Mouse (Mus musculus): Measurements from ENCODE around the gene Cdr2. TPM values are rescaled to one million over a fixed set of nuclear protein-coding genes. Genes with fewer than 3 reads are reported as not detected.

Gene Cdr2
- polyA plus RNA-seq, 1 experiment, result 15.8 TPM

- Histone ChIP-seq H3K4me1 (ENCODE audit: control insufficient read depth, insufficient read depth, low read length) (no peaks in the 10 kb centered on the region), H3K4me3 (replicated peaks; ENCODE audit: extremely low read depth, low read depth, low read length) (no peak overlapping the region)
- no peak for DNase-seq
- WGBS, result 86% methylated on average over 1 of the region's 1 CpGs
- TF ChIP-seq POLR2A (IDR thresholded peaks at IDR 0.05; ENCODE audit: borderline replicate concordance, extremely low read depth, low read depth, low read length) (no peak), CTCF (IDR thresholded peaks at IDR 0.05; ENCODE audit: insufficient read depth, low read length) (no peak)
Observed at GRCm38 (mm10) chr7:120942506-120942905, 39.6 kb downstream of the Cdr2 start.

- 93% methylated on average over 6 of the region's 6 CpGs for WGBS
- Histone ChIP-seq H3K4me1 (ENCODE audit: control insufficient read depth, insufficient read depth, low read length) (no peaks in the 10 kb centered on the region), H3K4me3 (replicated peaks; ENCODE audit: extremely low read depth, low read depth, low read length) (no peak overlapping the region)
- no peak for TF ChIP-seq CTCF (IDR thresholded peaks at IDR 0.05; ENCODE audit: insufficient read depth, low read length)
- TF ChIP-seq POLR2A (IDR thresholded peaks at IDR 0.05; ENCODE audit: borderline replicate concordance, extremely low read depth, low read depth, low read length), result no peak
- no peak for DNase-seq
Observed at GRCm38 (mm10) chr7:120941214-120941613, 40.9 kb downstream of the Cdr2 start.

- WGBS, result 92% methylated on average over 12 of the region's 12 CpGs
- DNase-seq, result no peak
- Histone ChIP-seq H3K4me3 (replicated peaks; ENCODE audit: extremely low read depth, low read depth, low read length) (no peak overlapping the region), H3K4me1 (ENCODE audit: control insufficient read depth, insufficient read depth, low read length) (no peaks in the 10 kb centered on the region)
- TF ChIP-seq CTCF (IDR thresholded peaks at IDR 0.05; ENCODE audit: insufficient read depth, low read length) (no peak), POLR2A (IDR thresholded peaks at IDR 0.05; ENCODE audit: borderline replicate concordance, extremely low read depth, low read depth, low read length) (no peak)
Observed at GRCm38 (mm10) chr7:120940343-120940742, 41.8 kb downstream of the Cdr2 start.

GRCm38 (mm10) chr7:120938206-120938605 lies 43.9 kb downstream of the Cdr2 start:
- no peak for DNase-seq

GRCm38 (mm10) chr7:120936522-120936921 lies 45.6 kb downstream of the Cdr2 start:
- WGBS, result 85% methylated on average over 4 of the region's 4 CpGs
- no peaks in the 10 kb centered on the region for H3K4me1 ChIP-seq (ENCODE audit: control insufficient read depth, insufficient read depth, low read length)
- no peak for TF ChIP-seq POLR2A (IDR thresholded peaks at IDR 0.05; ENCODE audit: borderline replicate concordance, extremely low read depth, low read depth, low read length)
- TF ChIP-seq CTCF (IDR thresholded peaks at IDR 0.05; ENCODE audit: insufficient read depth, low read length), result no peak

More at GRCm38 (mm10) chr7:120938206-120938605, 43.9 kb downstream of the Cdr2 start:
- no peak overlapping the region for H3K4me3 ChIP-seq (replicated peaks; ENCODE audit: extremely low read depth, low read depth, low read length)
- no peak for TF ChIP-seq POLR2A (IDR thresholded peaks at IDR 0.05; ENCODE audit: borderline replicate concordance, extremely low read depth, low read depth, low read length)
- TF ChIP-seq CTCF (IDR thresholded peaks at IDR 0.05; ENCODE audit: insufficient read depth, low read length), result no peak
- 70% methylated on average over 9 of the region's 9 CpGs for WGBS
- no peaks in the 10 kb centered on the region for H3K4me1 ChIP-seq (ENCODE audit: control insufficient read depth, insufficient read depth, low read length)

GRCm38 (mm10) chr7:120934716-120935115 lies 47.4 kb downstream of the Cdr2 start:
- peak; percentile 48 for DNase-seq
- Histone ChIP-seq H3K4me3 (replicated peaks; ENCODE audit: extremely low read depth, low read depth, low read length) (no peak overlapping the region), H3K4me1 (ENCODE audit: control insufficient read depth, insufficient read depth, low read length) (no peaks in the 10 kb centered on the region)
- TF ChIP-seq POLR2A (IDR thresholded peaks at IDR 0.05; ENCODE audit: borderline replicate concordance, extremely low read depth, low read depth, low read length) (no peak), CTCF (IDR thresholded peaks at IDR 0.05; ENCODE audit: insufficient read depth, low read length) (peak; percentile 81)
- 30% methylated on average over 5 of the region's 5 CpGs for WGBS

More at GRCm38 (mm10) chr7:120936522-120936921, 45.6 kb downstream of the Cdr2 start:
- no peak for DNase-seq
- no peak overlapping the region for H3K4me3 ChIP-seq (replicated peaks; ENCODE audit: extremely low read depth, low read depth, low read length)

- 84% methylated on average over 5 of the region's 5 CpGs for WGBS
- TF ChIP-seq CTCF (IDR thresholded peaks at IDR 0.05; ENCODE audit: insufficient read depth, low read length) (no peak), POLR2A (IDR thresholded peaks at IDR 0.05; ENCODE audit: borderline replicate concordance, extremely low read depth, low read depth, low read length) (no peak)
- Histone ChIP-seq H3K4me3 (replicated peaks; ENCODE audit: extremely low read depth, low read depth, low read length) (no peak overlapping the region), H3K4me1 (ENCODE audit: control insufficient read depth, insufficient read depth, low read length) (no peaks in the 10 kb centered on the region)
- no peak for DNase-seq
Observed at GRCm38 (mm10) chr7:120933680-120934195, 48.4 kb downstream of the Cdr2 start.

GRCm38 (mm10) chr7:120933110-120933509 lies 49.0 kb downstream of the Cdr2 start:
- DNase-seq, result no peak
- 95% methylated on average over 7 of the region's 7 CpGs for WGBS
- Histone ChIP-seq H3K4me3 (replicated peaks; ENCODE audit: extremely low read depth, low read depth, low read length) (no peak overlapping the region), H3K4me1 (ENCODE audit: control insufficient read depth, insufficient read depth, low read length) (no peaks in the 10 kb centered on the region)
- TF ChIP-seq POLR2A (IDR thresholded peaks at IDR 0.05; ENCODE audit: borderline replicate concordance, extremely low read depth, low read depth, low read length) (no peak), CTCF (IDR thresholded peaks at IDR 0.05; ENCODE audit: insufficient read depth, low read length) (no peak)

- DNase-seq, result peak; percentile 36
- peak overlapping the region; percentile 80 for H3K4me3 ChIP-seq (replicated peaks; ENCODE audit: extremely low read depth, low read depth, low read length)
- H3K4me1 ChIP-seq (ENCODE audit: control insufficient read depth, insufficient read depth, low read length), result no peaks in the 10 kb centered on the region; the same call in 1 of the 2 replicates
- no peak for TF ChIP-seq POLR2A (IDR thresholded peaks at IDR 0.05; ENCODE audit: borderline replicate concordance, extremely low read depth, low read depth, low read length)
- 4% methylated on average over 10 of the region's 10 CpGs for WGBS
Observed at GRCm38 (mm10) chr7:120918526-120918962, 63.6 kb downstream of the Cdr2 start.

All from lung, adult 2 months (tissue).